Mouse (Mus musculus): ENCODE measurements around the gene Usp7. TPM values are rescaled to one million over a fixed set of nuclear protein-coding genes. Genes with fewer than 3 reads are reported as not detected.
A peak's percentile ranks its signal among the peaks of the same experiment; 100 is the strongest.

Usp7 gene
- polyA plus RNA-seq, 1 experiment from 2014 or later: 35.9 TPM

DNA sequence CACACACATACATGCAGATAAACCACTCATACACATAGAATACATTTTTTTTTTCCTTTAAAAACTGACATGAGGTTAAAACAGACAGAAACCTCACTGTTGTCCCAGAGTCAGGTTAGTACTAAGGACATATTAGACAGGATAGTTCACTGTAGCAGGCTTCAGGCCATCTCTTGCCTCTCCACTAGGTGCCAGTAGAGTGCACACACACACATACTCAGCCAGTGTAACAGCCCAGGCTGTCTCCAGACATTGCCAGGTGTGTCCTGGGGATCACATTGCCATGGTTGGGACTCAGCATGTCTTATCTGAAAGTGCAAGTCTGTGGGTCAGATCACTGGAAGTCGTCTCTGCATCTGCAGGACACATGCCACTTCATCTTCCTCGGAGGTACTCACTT is 148.3 kb downstream of the Usp7 start:
- H3K27ac ChIP-seq (replicated peaks): no peak overlapping the region
- H3K27me3 ChIP-seq: no peaks in the 10 kb centered on the region
- H3K4me1 ChIP-seq: peaks cover under 1% of the 10 kb centered on the region; the same call in 1 of the 2 replicates
- no peaks in the 10 kb centered on the region for H3K9me3 ChIP-seq
- peak; percentile 65; the same call in 1 of the 2 replicates for ATAC-seq (ENCODE audit: low FRiP score, low read depth)
- H3K36me3 ChIP-seq: peaks cover 67% of the 10 kb centered on the region
- no peak overlapping the region for H3K4me3 ChIP-seq
- no peak overlapping the region for H3K4me2 ChIP-seq (replicated peaks)
- 75% methylated on average over 2 of the region's 2 CpGs for WGBS
- no peak overlapping the region for H3K9ac ChIP-seq (replicated peaks)

Other genes starting within 250 kb of the Usp7 start
- 48.6 and 52.1 TPM in 2 replicates for gene Pmm2, start 154.6 kb downstream of the Usp7 start, polyA plus RNA-seq (2016; fragmentation: Nextera tagmentation; extraction: Ambion mirVana)
- 23.2 and 26.0 TPM in 2 replicates for gene Tmem186, start 154.6 kb downstream of the Usp7 start, polyA plus RNA-seq (2016; fragmentation: Nextera tagmentation; extraction: Ambion mirVana)
- gene Carhsp1, start 120.2 kb downstream of the Usp7 start, polyA plus RNA-seq (2016; fragmentation: Nextera tagmentation; extraction: Ambion mirVana): 255 and 264 TPM in 2 replicates
- not detected in 2 replicates for gene Gm5767, start 111.5 kb downstream of the Usp7 start, polyA plus RNA-seq (2016; fragmentation: Nextera tagmentation; extraction: Ambion mirVana)
- 39.0 and 43.9 TPM in 2 replicates for gene 1810013L24Rik, start 37.8 kb upstream of the Usp7 start, polyA plus RNA-seq (2016; fragmentation: Nextera tagmentation; extraction: Ambion mirVana)

All from midbrain, embryonic 12.5 days (tissue).